Mouse (Mus musculus) adrenal gland, adult (tissue): Measurements from ENCODE around the gene Nudt2.
"Not testable (repeated sequence)": the region's sequence is repeated elsewhere in the genome, so short reads cannot be mapped to it uniquely, and the experiment has no call there.

Source experiments
- DNase-seq, 2 experiments: peaks; one replicate each; pipeline ENCODE4 v3.0.0; 2022 to 2023; ENCODE audit warnings: low spot score in 1 of 2; ENCODE audit not compliant: inconsistent age in 2 of 2

Gene Nudt2

GRCm38 (mm10) chr4:41464345-41465286 lies at the start of gene Nudt2, which contains the start of gene Kif24:
Nudt2 (plus strand) TSS chr4:41465151.
Kif24 (minus strand) TSS chr4:41464887.
- DNase-seq, result peak; percentile 99

- no peak for DNase-seq
These were observed 48.0 kb upstream of the Nudt2 start for GRCm38 (mm10) chr4:41416966-41417365.

GRCm38 (mm10) chr4:41438931-41439330 lies 26.0 kb upstream of the Nudt2 start:
- no peak for DNase-seq

- no peak for DNase-seq
These were observed 22.1 kb upstream of the Nudt2 start for GRCm38 (mm10) chr4:41442790-41443302.

- DNase-seq, result no peak
These were observed 17.4 kb upstream of the Nudt2 start for GRCm38 (mm10) chr4:41447595-41447994.

- no peak for DNase-seq
These were observed 4.3 kb upstream of the Nudt2 start for GRCm38 (mm10) chr4:41460690-41461089.

GRCm38 (mm10) chr4:41463051-41463738 lies 1.8 kb upstream of the Nudt2 start:
- not testable (repeated sequence) for DNase-seq

- no peak for DNase-seq
These were observed 325 bp downstream of the Nudt2 start for GRCm38 (mm10) chr4:41465287-41465665.

GRCm38 (mm10) chr4:41468396-41469080 lies 3.6 kb downstream of the Nudt2 start:
- DNase-seq, result peak; percentile 61 to 89

GRCm38 (mm10) chr4:41469199-41469598 lies 4.2 kb downstream of the Nudt2 start:
- DNase-seq, result no peak

GRCm38 (mm10) chr4:41470051-41470683 lies 5.2 kb downstream of the Nudt2 start:
- DNase-seq, result no peak

- DNase-seq, result no peak
These were observed 5.9 kb downstream of the Nudt2 start for GRCm38 (mm10) chr4:41470684-41471383.

- DNase-seq, result no peak
These were observed 6.4 kb downstream of the Nudt2 start for GRCm38 (mm10) chr4:41471384-41471689.

- DNase-seq, result no peak
These were observed 12.8 kb downstream of the Nudt2 start for GRCm38 (mm10) chr4:41477648-41478160.

- DNase-seq, result no peak
These were observed 14.0 kb downstream of the Nudt2 start for GRCm38 (mm10) chr4:41478751-41479455.

- peak in 1 of 2 experiments; percentile 66 for DNase-seq
These were observed 14.5 kb downstream of the Nudt2 start for GRCm38 (mm10) chr4:41479456-41479804.

GRCm38 (mm10) chr4:41480254-41480653 lies 15.3 kb downstream of the Nudt2 start:
- peak in 1 of 2 experiments; percentile 72 for DNase-seq

- DNase-seq, result peak; percentile 35 to 69
These were observed 16.7 kb downstream of the Nudt2 start for GRCm38 (mm10) chr4:41481601-41482017.

GRCm38 (mm10) chr4:41492951-41493350 lies 28.0 kb downstream of the Nudt2 start:
- DNase-seq, result no peak
